Mouse (Mus musculus) myocyte (in vitro differentiated cells): ENCODE results near the gene Tspo2. TPM values are rescaled to one million over a fixed set of nuclear protein-coding genes. Genes with fewer than 3 reads are reported as not detected.

Source experiments
- H3K27me3 ChIP-seq: one replicate; pipeline ENCODE4 v1.6.1; 2011; ENCODE audit not compliant: control insufficient read depth, insufficient read depth, insufficient read length
- H3K36me3 ChIP-seq: one replicate; pipeline ENCODE4 v1.6.1; 2011; ENCODE audit not compliant: control insufficient read depth, insufficient read depth
- H3K4me2 ChIP-seq: one replicate; pipeline ENCODE4 v1.6.1; 2011; ENCODE audit warnings: low read depth, control low read depth
- H3K4me3 ChIP-seq: one replicate; pipeline ENCODE4 v1.5.1; 2011; ENCODE audit warnings: mild to moderate bottlenecking, control low read depth, moderate library complexity
- H3K79me2 ChIP-seq: one replicate; pipeline ENCODE4 v1.6.1; 2011; ENCODE audit not compliant: control insufficient read depth, insufficient read depth
- H3ac ChIP-seq: one replicate; pipeline ENCODE4 v1.6.1; 2011; ENCODE audit not compliant: control insufficient read depth, insufficient read length
- CEBPB ChIP-seq: IDR thresholded peaks from 2 replicates; pipeline ENCODE4 v1.6.1; 2011; ENCODE audit warnings: mild to moderate bottlenecking, moderate library complexity; ENCODE audit not compliant: poor library complexity, insufficient read depth, severe bottlenecking
- E2F4 ChIP-seq: IDR thresholded peaks from one replicate; pipeline ENCODE4 v1.6.1; 2011; ENCODE audit warnings: mild to moderate bottlenecking, control low read depth, moderate library complexity; ENCODE audit not compliant: insufficient read depth
- MAX ChIP-seq: IDR thresholded peaks from one replicate; pipeline ENCODE4 v1.6.1; 2011; ENCODE audit warnings: low read depth, mild to moderate bottlenecking, control low read depth
- MYOD1 ChIP-seq, 3 experiments: IDR thresholded peaks; one replicate each; pipeline ENCODE4 v1.6.1; 2011; ENCODE audit warnings: control low read depth in 2 of 3, low read depth in 2 of 3, mild to moderate bottlenecking in 2 of 3, moderate library complexity in 1 of 3; ENCODE audit not compliant: insufficient read length in 2 of 3, control insufficient read depth in 1 of 3
- MYOG ChIP-seq, 3 experiments: IDR thresholded peaks; one replicate each; pipeline ENCODE4 v1.6.1; 2011; ENCODE audit warnings: control low read depth in 2 of 3, low read depth in 2 of 3, mild to moderate bottlenecking in 2 of 3; ENCODE audit not compliant: insufficient read length in 2 of 3, control insufficient read depth in 1 of 3, insufficient read depth in 1 of 3
- POLR2A ChIP-seq: IDR thresholded peaks from one replicate; pipeline ENCODE4 v1.6.1; 2011; ENCODE audit warnings: low read depth, mild to moderate bottlenecking, control low read depth, moderate library complexity; ENCODE audit not compliant: insufficient read length
- POLR2AphosphoS2 ChIP-seq: IDR thresholded peaks from one replicate; pipeline ENCODE4 v1.6.1; 2011; ENCODE audit warnings: low read depth, control low read depth; ENCODE audit not compliant: insufficient read length
- REST ChIP-seq: IDR thresholded peaks from one replicate; pipeline ENCODE4 v1.6.1; 2011; ENCODE audit warnings: mild to moderate bottlenecking, control low read depth, moderate library complexity; ENCODE audit not compliant: insufficient read depth, insufficient read length
- SRF ChIP-seq: IDR thresholded peaks from one replicate; pipeline ENCODE4 v1.6.1; 2011; ENCODE audit warnings: low read depth; ENCODE audit not compliant: control insufficient read depth, insufficient read length
- TCF12 ChIP-seq: IDR thresholded peaks from one replicate; pipeline ENCODE4 v1.6.1; 2011; ENCODE audit warnings: mild to moderate bottlenecking, control low read depth; ENCODE audit not compliant: poor library complexity, insufficient read depth, severe bottlenecking
- TCF3 ChIP-seq: IDR thresholded peaks from one replicate; pipeline ENCODE4 v1.6.1; 2011; ENCODE audit warnings: low read depth, control low read depth; ENCODE audit not compliant: insufficient read length
- USF1 ChIP-seq: IDR thresholded peaks from one replicate; pipeline ENCODE4 v1.6.1; 2011; ENCODE audit warnings: low read depth, mild to moderate bottlenecking, control low read depth, moderate library complexity
- polyA plus RNA-seq: library from polyadenylated mRNA; unstranded; fragments of >200 nt; fragmentation: generic; extraction: Trizol; gene quantifications from one replicate; pipeline ENCODE4 v1.2.1, GENCODE M21; 2012; ENCODE audit warnings: missing spikeins

Tspo2 gene
- polyA plus RNA-seq, 1 experiment: not detected

DNA sequence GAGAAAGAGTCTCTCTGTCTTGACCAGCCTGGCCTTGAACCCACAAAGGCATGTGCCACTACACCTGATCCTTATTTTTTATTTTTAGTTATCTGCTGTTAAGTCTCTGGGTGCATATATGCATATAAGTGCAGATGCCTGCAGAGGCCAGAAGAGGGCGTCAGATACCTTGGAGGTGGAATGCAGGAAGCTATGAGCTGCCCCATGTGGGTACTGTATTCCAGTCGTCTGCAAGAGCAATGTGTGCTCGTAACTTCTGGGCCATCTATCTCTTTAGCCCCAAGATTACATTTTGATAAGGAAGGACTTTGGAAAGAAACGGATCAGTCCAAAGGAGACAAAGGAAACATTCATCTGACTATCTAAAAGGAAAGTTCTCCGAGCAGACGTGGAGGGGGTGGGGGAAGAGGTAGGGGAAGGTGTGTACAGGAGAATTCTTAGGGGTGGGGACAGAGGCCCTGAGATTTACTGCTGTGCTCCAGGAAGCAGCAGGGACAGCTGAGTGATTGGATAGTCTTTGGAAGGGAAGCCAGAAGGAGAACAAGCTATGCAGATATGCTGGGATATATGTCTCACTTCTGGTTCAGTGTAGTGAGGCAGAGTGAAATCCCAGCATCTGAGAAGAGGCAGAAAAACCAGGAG lies 17.5 kb downstream of the Tspo2 start:
- Histone ChIP-seq H3K27me3 (no peaks in the 10 kb centered on the region), H3K4me3 (no peak overlapping the region), H3ac (no peak overlapping the region), H3K79me2 (peaks cover 4% of the 10 kb centered on the region), H3K36me3 (no peaks in the 10 kb centered on the region), H3K4me2 (no peak overlapping the region)
- TF ChIP-seq REST (no peak), POLR2AphosphoS2 (no peak), CEBPB (no peak), USF1 (no peak), MYOD1 (IDR thresholded peaks at IDR 0.05; ENCODE audit: control insufficient read depth in 1 of 3, insufficient read length in 2 of 3, low read depth in 2 of 3) (no peak), MAX (no peak)

- TF ChIP-seq POLR2A (no peak), MYOD1 (IDR thresholded peaks at IDR 0.05; ENCODE audit: control insufficient read depth in 1 of 3, insufficient read length in 2 of 3, low read depth in 2 of 3) (no peak), POLR2AphosphoS2 (no peak), CEBPB (no peak), MAX (no peak), TCF3 (no peak), E2F4 (no peak), TCF12 (no peak), SRF (no peak), USF1 (no peak)
- Histone ChIP-seq H3K4me3 (peak overlapping the region; percentile 21), H3K79me2 (peaks cover 8% of the 10 kb centered on the region), H3K4me2 (peak overlapping the region; percentile 32), H3ac (no peak overlapping the region), H3K36me3 (no peaks in the 10 kb centered on the region), H3K27me3 (no peaks in the 10 kb centered on the region)
These were observed 18.2 kb downstream of the Tspo2 start for GRCm38 (mm10) chr17:48433006-48433655.

DNA sequence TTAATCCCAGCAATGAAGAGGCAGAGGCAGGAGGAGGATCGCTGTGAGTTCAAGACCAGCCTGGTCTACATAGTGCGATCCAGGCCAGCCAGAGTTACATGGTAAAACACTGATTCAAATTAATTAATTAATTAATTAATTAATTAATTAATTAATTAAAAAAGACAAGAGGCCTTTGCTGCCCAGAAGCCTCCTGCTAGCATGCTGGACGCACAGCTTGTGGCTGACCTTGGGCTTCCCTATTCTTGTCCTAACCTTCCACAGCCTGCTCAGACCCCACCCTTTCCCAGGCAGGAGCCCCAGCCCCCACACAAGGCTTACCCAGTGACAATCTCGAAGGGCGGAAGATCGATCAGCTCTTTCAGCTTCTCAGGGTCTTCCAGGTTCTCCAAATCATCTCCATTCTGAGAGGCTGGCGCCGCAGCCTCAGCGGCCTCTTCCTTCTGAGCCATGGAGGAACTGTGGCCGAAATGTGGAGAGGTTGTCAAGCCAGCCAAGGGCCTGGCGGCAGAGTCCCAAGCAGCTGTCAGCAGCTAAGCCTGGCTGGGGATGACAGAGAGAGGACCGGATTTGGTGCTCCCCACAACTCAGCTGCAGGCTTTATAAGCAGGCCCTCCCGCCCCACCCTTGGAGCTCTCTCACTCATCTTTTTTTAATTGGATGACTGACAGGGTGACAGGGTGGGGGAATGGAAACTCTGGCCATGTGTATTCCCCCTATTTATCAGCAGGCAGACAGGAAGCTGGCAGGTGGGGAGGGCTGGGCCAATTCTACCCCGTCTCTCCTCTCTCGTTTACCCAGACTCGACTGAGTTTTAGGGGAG lies 19.0 kb downstream of the Tspo2 start, which contains the start of gene Apobec2:
Apobec2 (minus strand) TSS at position 773 of the 823 bp plus-strand sequence.
- Histone ChIP-seq H3K4me3 (peak within 1 kb of the TSS; percentile 21), H3ac (no peak within 1 kb of the TSS), H3K79me2 (peaks cover 8% of the 10 kb centered on the region), H3K4me2 (peak within 1 kb of the TSS; percentile 69), H3K36me3 (no peaks in the 10 kb centered on the region), H3K27me3 (no peaks in the 10 kb centered on the region)
- peak; percentile 26 to 76 (median 61) for TF ChIP-seq MYOD1 (IDR thresholded peaks at IDR 0.05; ENCODE audit: control insufficient read depth in 1 of 3, insufficient read length in 2 of 3, low read depth in 2 of 3)
- no peak for TF ChIP-seq TCF3
- TF ChIP-seq POLR2AphosphoS2: peak; percentile 38
- TF ChIP-seq TCF12: peak; percentile 18
- peak; percentile 72 for TF ChIP-seq POLR2A
- TF ChIP-seq REST: no peak
- TF ChIP-seq MYOG (IDR thresholded peaks at IDR 0.05; ENCODE audit: control insufficient read depth in 1 of 3, insufficient read depth in 1 of 3, insufficient read length in 2 of 3, low read depth in 2 of 3): peak; percentile 36 to 91 (median 64)
- TF ChIP-seq SRF: no peak
- no peak for TF ChIP-seq E2F4
- no peak for TF ChIP-seq CEBPB

DNA sequence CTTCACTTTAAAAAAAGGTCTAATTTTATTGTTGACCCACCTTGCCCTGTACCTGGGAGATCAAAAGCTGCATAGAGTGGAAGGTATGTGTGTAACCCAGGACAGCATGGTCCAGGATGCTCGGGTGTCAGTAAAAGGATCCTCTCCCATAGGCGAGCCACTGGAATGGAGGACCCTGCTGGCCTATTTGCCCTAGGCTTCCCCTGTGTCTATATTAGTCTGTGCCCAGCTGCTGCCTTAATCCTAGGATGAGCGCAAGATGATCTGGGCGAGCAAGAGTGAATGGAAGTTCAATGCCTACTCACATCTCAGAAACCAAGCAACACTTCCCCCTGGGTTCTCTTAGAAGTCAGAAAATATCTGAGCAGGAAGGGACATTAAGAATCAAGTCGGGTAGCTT lies 20.3 kb downstream of the Tspo2 start:
- H3K27me3 ChIP-seq: no peaks in the 10 kb centered on the region
- H3ac ChIP-seq: no peak overlapping the region
- H3K4me3 ChIP-seq: peak overlapping the region; percentile 21
- TF ChIP-seq MYOD1 (IDR thresholded peaks at IDR 0.05; ENCODE audit: control insufficient read depth in 1 of 3, insufficient read length in 2 of 3, low read depth in 2 of 3) (peak in 1 of 3 experiments; percentile 56), SRF (no peak), MYOG (IDR thresholded peaks at IDR 0.05; ENCODE audit: control insufficient read depth in 1 of 3, insufficient read depth in 1 of 3, insufficient read length in 2 of 3, low read depth in 2 of 3) (peak in 1 of 3 experiments; percentile 53), USF1 (no peak)
- H3K36me3 ChIP-seq: no peaks in the 10 kb centered on the region
- H3K4me2 ChIP-seq: peak overlapping the region; percentile 69
- peaks cover 8% of the 10 kb centered on the region for H3K79me2 ChIP-seq

DNA sequence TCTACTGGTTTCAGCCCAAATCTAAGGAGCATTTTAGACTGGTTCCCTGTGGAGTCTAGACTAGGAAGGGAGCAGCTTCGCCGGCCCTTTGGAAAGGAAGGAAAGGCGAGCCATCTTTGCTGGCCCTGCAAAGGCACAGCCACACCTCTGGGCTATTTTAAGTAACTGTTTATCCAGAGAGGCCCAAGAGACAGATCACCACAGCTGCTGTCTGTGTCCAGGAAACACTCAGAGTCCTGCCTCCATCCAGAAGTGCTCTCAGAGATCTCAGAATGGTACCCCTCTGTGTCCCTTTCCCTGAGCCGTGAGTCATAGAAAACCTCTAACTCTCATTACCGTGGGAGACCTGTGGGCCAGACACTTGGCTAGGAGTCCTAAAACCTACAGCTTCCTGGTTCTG lies 20.9 kb downstream of the Tspo2 start:
- Histone ChIP-seq H3K4me3 (peak overlapping the region; percentile 21), H3ac (no peak overlapping the region), H3K79me2 (peaks cover 8% of the 10 kb centered on the region), H3K27me3 (no peaks in the 10 kb centered on the region), H3K36me3 (no peaks in the 10 kb centered on the region), H3K4me2 (peak overlapping the region; percentile 69)
- TF ChIP-seq POLR2AphosphoS2: no peak
- peak; percentile 29 for TF ChIP-seq TCF12
- no peak for TF ChIP-seq USF1
- TF ChIP-seq CEBPB: no peak
- TF ChIP-seq SRF: no peak
- TF ChIP-seq MYOD1 (IDR thresholded peaks at IDR 0.05; ENCODE audit: control insufficient read depth in 1 of 3, insufficient read length in 2 of 3, low read depth in 2 of 3): peak; percentile 83 to 89 (median 84)
- no peak for TF ChIP-seq E2F4
- TF ChIP-seq POLR2A: no peak
- TF ChIP-seq MYOG (IDR thresholded peaks at IDR 0.05; ENCODE audit: control insufficient read depth in 1 of 3, insufficient read depth in 1 of 3, insufficient read length in 2 of 3, low read depth in 2 of 3): peak in 2 of 3 experiments; percentile 63 to 71
- no peak for TF ChIP-seq TCF3
- TF ChIP-seq MAX: no peak
- no peak for TF ChIP-seq REST
